Mouse (Mus musculus) limb, embryonic 14.5 days (tissue): ENCODE measurements at regions not wholly inside any gene's neighbourhood (a gene's known extent, or its start where the extent isn't known, plus 50 kb on each side); places are given as distances from the start of the nearest gene placed in this dataset.

Experiments
- ATAC-seq: fragments of 200-750 bp; cut with Nextera tagmentation; 2 replicates; pipeline ENCODE4 v1.8.0; 2017; ENCODE audit warnings: low read depth, moderate number of reproducible peaks, moderate TSS enrichment; ENCODE audit not compliant: low FRiP score
- DNase-seq: peaks from one replicate; pipeline ENCODE4 v3.0.0-alpha.2; 2015; ENCODE audit warnings: low spot score
- H3K27ac ChIP-seq: fragments of 300-500 bp; sonication (generic); replicated peaks from 2 replicates; pipeline ENCODE4 v1.5.1; 2014; ENCODE audit warnings: low read depth, mild to moderate bottlenecking, low read length, moderate library complexity, mixed read lengths
- H3K27me3 ChIP-seq: fragments of 300-500 bp; sonication (generic); 2 replicates; pipeline ENCODE4 v1.6.1; 2014; ENCODE audit warnings: low read length, mixed read lengths; ENCODE audit not compliant: control insufficient read depth, insufficient read depth
- H3K36me3 ChIP-seq: fragments of 300-500 bp; sonication (generic); 2 replicates; pipeline ENCODE4 v1.6.1; 2014; ENCODE audit warnings: mild to moderate bottlenecking, low read length, moderate library complexity, mixed read lengths; ENCODE audit not compliant: control insufficient read depth, insufficient read depth
- H3K4me1 ChIP-seq: fragments of 300-500 bp; sonication (generic); 2 replicates; pipeline ENCODE4 v1.6.1; 2014; ENCODE audit warnings: antibody characterized with exemption, low read length, mixed read lengths; ENCODE audit not compliant: control insufficient read depth, insufficient read depth
- H3K4me2 ChIP-seq: fragments of 300-500 bp; sonication (generic); replicated peaks from 2 replicates; pipeline ENCODE4 v1.6.1; 2014; ENCODE audit warnings: low read depth, mild to moderate bottlenecking, low read length, moderate library complexity; ENCODE audit not compliant: severe bottlenecking
- H3K4me3 ChIP-seq: fragments of 300-500 bp; sonication (generic); replicated peaks from 2 replicates; pipeline ENCODE4 v1.5.1; 2014; ENCODE audit warnings: low read length
- H3K9ac ChIP-seq: fragments of 300-500 bp; sonication (generic); 2 replicates; pipeline ENCODE4 v1.6.1; 2014; ENCODE audit warnings: mild to moderate bottlenecking, low read depth, low read length, moderate library complexity; ENCODE audit not compliant: severe bottlenecking
- H3K9me3 ChIP-seq: fragments of 300-500 bp; sonication (generic); 2 replicates; pipeline ENCODE4 v1.6.1; 2016; ENCODE audit warnings: low read length; ENCODE audit not compliant: control insufficient read depth
- POLR2A ChIP-seq: fragments of 200-500 bp; IDR thresholded peaks from 2 replicates; pipeline ENCODE4 v1.8.0; 2012; ENCODE audit warnings: inconsistent platforms, mild to moderate bottlenecking, moderate library complexity, borderline replicate concordance; ENCODE audit not compliant: insufficient read depth, insufficient read length; ENCODE audit errors: extremely low read depth
- WGBS: fragments of 180-500 bp; shearing (Covaris S2); extraction: QIAGEN DNeasy Blood & Tissue Kit; methylation state at CpG from one replicate; pipeline ENCODE4 v1.1.7; 2014; 5-methylcytosine and 5-hydroxymethylcytosine counted together

DNA sequence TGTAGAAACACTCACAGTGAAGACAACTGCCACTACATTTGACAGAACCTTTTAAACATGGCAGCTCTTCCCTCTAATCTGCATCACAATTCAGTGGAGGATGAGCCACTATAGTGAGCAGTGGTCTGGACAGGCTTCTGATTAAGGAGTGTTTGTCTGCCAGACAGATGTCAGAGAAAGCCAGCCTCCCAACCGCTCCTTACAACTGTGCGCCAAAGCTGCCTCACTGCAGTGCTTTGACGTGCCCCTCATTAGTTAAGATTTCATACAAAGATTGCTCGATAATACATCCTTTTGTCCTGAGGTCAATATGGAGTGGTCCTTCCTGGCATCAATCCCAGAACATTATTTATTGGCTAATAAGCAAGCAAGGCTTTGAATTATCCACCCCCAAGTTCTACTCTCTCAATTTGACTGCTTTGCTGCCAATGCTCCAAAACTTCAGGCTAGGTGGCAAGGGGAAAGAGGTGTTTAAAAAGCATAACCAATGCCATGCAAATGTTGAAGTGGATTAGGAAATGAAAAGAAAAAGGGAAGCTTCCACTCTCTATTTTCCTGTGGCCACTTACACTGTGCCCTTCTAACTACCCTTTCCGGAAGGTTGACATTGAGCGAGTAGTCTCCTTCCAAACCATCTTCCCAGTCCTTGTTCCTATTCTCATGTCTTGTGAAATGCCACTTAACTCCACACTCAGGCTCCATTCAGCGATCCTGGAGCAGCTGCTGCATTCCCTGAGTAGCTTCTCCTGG lies 248.7 kb downstream of the Nsun3 start:
- ATAC-seq, result no peak
- WGBS, result 70% methylated on average over 7 of the region's 7 CpGs

DNA sequence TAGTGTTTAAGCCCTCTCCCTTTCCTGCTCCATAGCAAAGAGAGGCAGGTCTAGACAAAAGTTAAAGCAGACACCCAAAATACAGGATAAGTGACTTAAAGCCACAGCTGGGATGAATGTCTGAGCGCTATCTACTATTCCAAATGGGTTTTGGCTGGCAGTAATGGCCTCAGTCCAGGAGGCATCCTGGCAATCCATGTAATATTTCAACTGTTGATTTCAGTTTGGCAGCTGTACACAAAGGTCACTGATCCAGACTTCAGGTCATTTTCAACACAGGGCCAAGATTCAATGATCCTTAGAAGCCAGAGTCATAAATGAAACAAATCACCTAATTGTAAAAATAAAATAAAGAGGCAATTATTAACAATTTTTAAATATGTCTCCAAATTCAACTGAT lies 277.3 kb downstream of the Nsun3 start:
- Histone ChIP-seq H3K9me3 (no peaks in the 10 kb centered on the region), H3K27ac (no peak overlapping the region), H3K36me3 (no peaks in the 10 kb centered on the region), H3K4me2 (no peak overlapping the region), H3K27me3 (no peaks in the 10 kb centered on the region), H3K9ac (no peak overlapping the region), H3K4me1 (no peaks in the 10 kb centered on the region), H3K4me3 (no peak overlapping the region)
- TF ChIP-seq POLR2A, result no peak
- ATAC-seq (no peak), DNase-seq (no peak)
- WGBS, result 89% methylated on average over 1 of the region's 1 CpGs

More for the DNA sequence above, 248.7 kb downstream of the Nsun3 start:
- no peak overlapping the region for H3K4me2 ChIP-seq
- no peak overlapping the region for H3K9ac ChIP-seq
- H3K4me3 ChIP-seq, result no peak overlapping the region
- no peak overlapping the region for H3K27ac ChIP-seq
- no peak for TF ChIP-seq POLR2A
- DNase-seq, result no peak
- H3K4me1 ChIP-seq, result no peaks in the 10 kb centered on the region
- H3K27me3 ChIP-seq, result no peaks in the 10 kb centered on the region
- no peaks in the 10 kb centered on the region for H3K36me3 ChIP-seq
- H3K9me3 ChIP-seq, result no peaks in the 10 kb centered on the region

DNA sequence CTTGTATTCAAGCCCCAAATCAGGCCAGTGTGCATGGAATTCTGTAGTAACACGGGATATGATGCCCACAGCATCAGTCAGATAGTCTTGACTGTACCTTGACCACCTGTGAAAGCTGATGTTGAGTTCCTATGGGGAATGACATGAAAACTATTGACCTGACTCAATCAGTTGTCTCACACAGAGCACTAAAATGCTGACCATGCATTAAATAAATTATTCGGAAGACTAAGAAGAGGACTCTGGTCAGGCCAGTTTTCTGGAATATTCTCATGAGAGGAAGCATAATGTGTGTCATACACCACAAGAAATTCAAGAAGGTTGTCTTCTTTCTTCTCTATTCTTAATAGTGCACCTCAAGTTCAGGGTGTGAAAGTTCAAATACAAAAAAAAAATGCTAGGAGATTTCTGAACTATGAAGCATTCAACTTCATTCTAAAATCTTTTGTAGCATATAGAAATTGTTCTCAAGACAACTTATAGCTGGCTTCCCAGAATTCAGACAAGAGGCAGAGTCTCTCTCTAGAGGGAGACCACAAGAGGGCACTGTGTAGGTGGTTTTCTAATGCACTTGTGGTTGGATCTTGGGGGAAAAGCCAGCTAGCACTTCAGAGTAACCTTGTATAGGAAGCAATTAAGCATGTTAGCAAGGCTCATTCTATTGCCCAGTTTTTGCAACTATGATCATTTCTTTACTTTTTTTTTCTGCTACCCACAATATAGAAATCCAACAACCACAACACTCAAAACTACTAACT lies 279.7 kb downstream of the Nsun3 start:
- peak; percentile 59 for DNase-seq
- ATAC-seq, result no peak
- TF ChIP-seq POLR2A, result no peak
- H3K4me1 ChIP-seq, result no peaks in the 10 kb centered on the region
- WGBS, result 61% methylated on average over 2 of the region's 2 CpGs
- no peaks in the 10 kb centered on the region for H3K9me3 ChIP-seq
- no peaks in the 10 kb centered on the region for H3K27me3 ChIP-seq
- no peaks in the 10 kb centered on the region for H3K36me3 ChIP-seq
- H3K9ac ChIP-seq, result no peak overlapping the region
- H3K27ac ChIP-seq, result no peak overlapping the region
- H3K4me3 ChIP-seq, result no peak overlapping the region
- H3K4me2 ChIP-seq, result no peak overlapping the region

DNA sequence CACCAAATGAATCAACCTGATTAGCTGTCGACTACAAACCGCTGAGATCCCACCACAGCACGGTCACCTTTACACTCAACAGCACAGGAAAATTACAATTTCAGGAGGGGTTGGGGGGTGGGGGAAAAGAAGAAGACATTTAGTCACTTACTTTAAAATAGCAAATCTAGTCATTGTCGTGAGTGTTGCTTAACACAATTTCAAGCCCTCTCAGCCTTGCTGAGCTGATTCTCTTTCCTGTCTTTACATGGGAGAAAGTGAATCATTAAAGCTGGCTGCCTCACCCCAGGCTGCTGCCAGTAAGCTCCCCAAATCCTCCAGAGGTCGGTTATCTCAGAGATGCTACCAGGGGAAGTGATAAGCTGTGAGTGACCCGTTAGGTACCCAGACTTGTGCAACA lies 285.7 kb downstream of the Nsun3 start:
- Histone ChIP-seq H3K4me2 (no peak overlapping the region), H3K27ac (no peak overlapping the region), H3K9ac (no peak overlapping the region), H3K9me3 (no peaks in the 10 kb centered on the region), H3K4me3 (no peak overlapping the region), H3K36me3 (no peaks in the 10 kb centered on the region), H3K4me1 (no peaks in the 10 kb centered on the region), H3K27me3 (no peaks in the 10 kb centered on the region)
- 46% methylated on average over 6 of the region's 6 CpGs for WGBS
- DNase-seq, result no peak
- no peak for ATAC-seq
- no peak for TF ChIP-seq POLR2A

- H3K4me3 ChIP-seq, result no peak overlapping the region
- H3K27me3 ChIP-seq, result no peaks in the 10 kb centered on the region
- no peak overlapping the region for H3K27ac ChIP-seq
- whole genome bisulfite sequencing, result 58% methylated on average over 6 of the region's 6 CpGs
- no peaks in the 10 kb centered on the region for H3K4me1 ChIP-seq
- no peaks in the 10 kb centered on the region for H3K9me3 ChIP-seq
- ATAC-seq (no peak), DNase-seq (no peak)
- no peak overlapping the region for H3K4me2 ChIP-seq
- H3K36me3 ChIP-seq, result no peaks in the 10 kb centered on the region
- no peak for TF ChIP-seq POLR2A
- no peak overlapping the region for H3K9ac ChIP-seq
Measured at GRCm38 (mm10) chr16:62500334-62500733, 286.3 kb downstream of the Nsun3 start.
